Mouse (Mus musculus): ENCODE results near the gene Grin2a.

Gene Grin2a

GRCm38 (mm10) chr16:9962482-9962881 is 32.9 kb downstream of the Grin2a start:
- no peak for DNase-seq

GRCm38 (mm10) chr16:9959340-9959739 is 36.0 kb downstream of the Grin2a start:
- no peak for DNase-seq

- no peak for DNase-seq
These were observed 41.1 kb downstream of the Grin2a start for GRCm38 (mm10) chr16:9954266-9954665.

- no peak for DNase-seq
These were observed 41.9 kb downstream of the Grin2a start for GRCm38 (mm10) chr16:9953396-9953831.

GRCm38 (mm10) chr16:9949250-9949649 is 46.1 kb downstream of the Grin2a start:
- DNase-seq: no peak

GRCm38 (mm10) chr16:9947430-9947829 is 47.9 kb downstream of the Grin2a start:
- DNase-seq: no peak

- DNase-seq: no peak
These were observed 50.5 kb downstream of the Grin2a start for GRCm38 (mm10) chr16:9944836-9945235.

GRCm38 (mm10) chr16:9941306-9941930 is 53.9 kb downstream of the Grin2a start:
- DNase-seq: no peak

- DNase-seq: no peak
These were observed 54.6 kb downstream of the Grin2a start for GRCm38 (mm10) chr16:9940716-9941115.

GRCm38 (mm10) chr16:9910672-9911071 is 84.7 kb downstream of the Grin2a start:
- DNase-seq: no peak

GRCm38 (mm10) chr16:9909225-9909624 is 86.1 kb downstream of the Grin2a start:
- no peak for DNase-seq

GRCm38 (mm10) chr16:9904443-9904842 is 90.9 kb downstream of the Grin2a start:
- no peak for DNase-seq

GRCm38 (mm10) chr16:9902680-9903463 is 92.5 kb downstream of the Grin2a start:
- no peak for DNase-seq

- no peak for DNase-seq
These were observed 93.9 kb downstream of the Grin2a start for GRCm38 (mm10) chr16:9901433-9901832.

GRCm38 (mm10) chr16:9900996-9901395 is 94.4 kb downstream of the Grin2a start:
- DNase-seq: no peak

GRCm38 (mm10) chr16:9900196-9900595 is 95.2 kb downstream of the Grin2a start:
- no peak for DNase-seq

- no peak for DNase-seq
These were observed 96.2 kb downstream of the Grin2a start for GRCm38 (mm10) chr16:9899176-9899575.

- no peak for DNase-seq
These were observed 99.8 kb downstream of the Grin2a start for GRCm38 (mm10) chr16:9895581-9895980.

GRCm38 (mm10) chr16:9886155-9886554 is 109.2 kb downstream of the Grin2a start:
- no peak for DNase-seq

GRCm38 (mm10) chr16:9884141-9884540 is 111.2 kb downstream of the Grin2a start:
- DNase-seq: no peak

- no peak for DNase-seq
These were observed 112.9 kb downstream of the Grin2a start for GRCm38 (mm10) chr16:9882420-9882819.

- DNase-seq: no peak
These were observed 122.4 kb downstream of the Grin2a start for GRCm38 (mm10) chr16:9873001-9873400.

- DNase-seq: no peak
These were observed 129.7 kb downstream of the Grin2a start for GRCm38 (mm10) chr16:9865710-9866109.

GRCm38 (mm10) chr16:9865039-9865438 is 130.3 kb downstream of the Grin2a start:
- no peak for DNase-seq

All from thymus, postnatal 4 days (tissue).